Mouse (Mus musculus) stomach, postnatal 0 days (tissue): Measurements from ENCODE around the gene Rnf216. TPM values are rescaled to one million over a fixed set of nuclear protein-coding genes. Genes with fewer than 3 reads are reported as not detected.

Source experiments
- ATAC-seq: fragments of 200-750 bp; cut with Nextera tagmentation; 2 replicates; pipeline ENCODE4 v1.8.0; 2017; ENCODE audit not compliant: low FRiP score, low TSS enrichment
- DNase-seq: peaks from one replicate; pipeline ENCODE4 v3.0.0-alpha.2; 2016; ENCODE audit warnings: low spot score
- H3K27ac ChIP-seq: fragments of 300-500 bp; sonication (generic); replicated peaks from 2 replicates; pipeline ENCODE4 v1.5.1; 2014; ENCODE audit warnings: mild to moderate bottlenecking, control low read depth
- H3K27me3 ChIP-seq: fragments of 300-500 bp; sonication (generic); 2 replicates; pipeline ENCODE4 v1.6.1; 2014; ENCODE audit warnings: low read length; ENCODE audit not compliant: control insufficient read depth, insufficient read depth
- H3K36me3 ChIP-seq: fragments of 300-500 bp; sonication (generic); 2 replicates; pipeline ENCODE4 v1.6.1; 2014; ENCODE audit warnings: low read length, mixed read lengths; ENCODE audit not compliant: control insufficient read depth, insufficient read depth
- H3K4me1 ChIP-seq: fragments of 300-500 bp; sonication (generic); replicated peaks from 2 replicates; pipeline ENCODE4 v1.6.1; 2014; ENCODE audit warnings: antibody characterized with exemption; ENCODE audit not compliant: control insufficient read depth, insufficient read depth
- H3K4me2 ChIP-seq: fragments of 300-500 bp; sonication (generic); replicated peaks from 2 replicates; pipeline ENCODE4 v1.6.1; 2014; ENCODE audit warnings: low read depth, mild to moderate bottlenecking, control low read depth, moderate library complexity
- H3K4me3 ChIP-seq: fragments of 300-500 bp; sonication (generic); 2 replicates; pipeline ENCODE4 v1.5.1; 2014; ENCODE audit warnings: low read depth, low read length, control low read depth
- H3K9ac ChIP-seq: fragments of 300-500 bp; sonication (generic); 2 replicates; pipeline ENCODE4 v1.6.1; 2014; ENCODE audit warnings: mild to moderate bottlenecking, low read length, control low read depth, mixed read lengths
- H3K9me3 ChIP-seq: fragments of 300-500 bp; sonication (generic); 2 replicates; pipeline ENCODE4 v1.6.1; 2016; ENCODE audit warnings: low read length; ENCODE audit not compliant: control insufficient read depth
- CTCF ChIP-seq: IDR thresholded peaks from 2 replicates; pipeline ENCODE4 v1.5.1; 2016; ENCODE audit warnings: antibody characterized with exemption, low read depth, mild to moderate bottlenecking, moderate library complexity
- EP300 ChIP-seq: optimal IDR thresholded peaks from 2 replicates; pipeline ENCODE3; 2016; ENCODE audit warnings: antibody characterized with exemption
- WGBS: fragments of 180-500 bp; shearing (Covaris S2); extraction: QIAGEN DNeasy Blood & Tissue Kit; methylation state at CpG from one replicate; pipeline ENCODE4 v1.1.7; 2014; 5-methylcytosine and 5-hydroxymethylcytosine counted together
- microRNA-seq: library from miRNA; unstranded; fragments of <30 nt; microRNA quantifications from one replicate; pipeline ENCODE4, GENCODE M21; 2016
- polyA plus RNA-seq: library from polyadenylated mRNA; unstranded; fragments of >200 nt; fragmentation: Nextera tagmentation; extraction: Ambion mirVana; gene quantifications from 2 replicates; pipeline ENCODE4 v1.2.1, GENCODE M21; 2015

The Rnf216 gene
- polyA plus RNA-seq, 1 experiment from 2014 or later, result 15.4 TPM

GRCm38 (mm10) chr5:142953641-142954040, 159.2 kb downstream of the Rnf216 start:
- Histone ChIP-seq H3K36me3 (no peaks in the 10 kb centered on the region), H3K4me2 (no peak overlapping the region), H3K4me1 (no peaks in the 10 kb centered on the region), H3K9me3 (no peaks in the 10 kb centered on the region), H3K4me3 (no peak overlapping the region), H3K27ac (no peak overlapping the region), H3K9ac (no peak overlapping the region), H3K27me3 (no peaks in the 10 kb centered on the region)
- TF ChIP-seq CTCF, result no peak
- TF ChIP-seq EP300, result no peak
- WGBS, result 85% methylated on average over 3 of the region's 3 CpGs
- ATAC-seq, result no peak
- no peak for DNase-seq

DNA sequence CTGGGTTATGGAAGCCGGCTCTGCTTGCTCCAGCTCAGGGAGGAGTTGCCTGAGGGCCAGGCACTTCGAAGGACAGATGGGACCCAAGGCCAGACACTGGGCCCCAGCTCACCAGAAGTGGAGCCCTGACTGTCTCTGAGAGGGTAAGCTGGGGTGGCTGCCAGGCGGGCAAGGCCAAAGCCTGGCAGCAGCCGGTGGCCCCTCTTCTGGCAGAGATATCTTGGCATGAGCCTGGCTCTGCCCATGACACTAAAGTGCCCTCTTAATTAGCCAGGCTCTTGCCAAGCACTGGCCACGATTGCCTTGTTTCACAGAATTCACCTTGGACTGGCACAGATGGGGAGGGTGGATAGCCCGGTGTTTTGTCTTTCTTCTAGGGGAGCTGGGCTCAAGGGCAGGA, 162.4 kb downstream of the Rnf216 start:
- no peak overlapping the region for H3K9ac ChIP-seq
- no peaks in the 10 kb centered on the region for H3K27me3 ChIP-seq
- H3K27ac ChIP-seq, result no peak overlapping the region
- DNase-seq, result no peak
- H3K4me3 ChIP-seq, result no peak overlapping the region
- no peaks in the 10 kb centered on the region for H3K9me3 ChIP-seq
- H3K4me1 ChIP-seq, result no peaks in the 10 kb centered on the region
- no peak overlapping the region for H3K4me2 ChIP-seq
- 77% methylated on average over 6 of the region's 6 CpGs for WGBS
- no peak for ATAC-seq
- TF ChIP-seq CTCF (no peak), EP300 (no peak)
- no peaks in the 10 kb centered on the region for H3K36me3 ChIP-seq

DNA sequence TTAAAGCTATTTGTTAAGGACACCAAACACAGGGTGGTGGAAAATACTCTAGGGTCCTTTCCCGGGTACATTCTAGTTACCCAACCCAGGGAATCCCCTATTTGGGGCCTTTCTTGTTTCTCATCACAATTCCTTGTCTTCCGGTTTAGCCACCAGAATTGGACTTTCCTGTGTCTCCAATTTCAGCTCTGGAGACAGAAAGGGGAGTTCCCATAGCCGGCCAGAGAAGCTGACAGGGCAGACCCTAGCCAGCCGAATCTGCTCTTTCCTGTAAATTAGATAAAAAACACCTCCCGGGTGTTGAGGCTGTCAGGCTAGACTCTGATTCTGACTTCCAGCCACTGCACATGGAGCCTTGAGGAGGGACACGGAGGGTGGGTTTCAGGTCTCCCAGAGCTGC, 163.2 kb downstream of the Rnf216 start:
- WGBS, result 41% methylated on average over 6 of the region's 6 CpGs
- Histone ChIP-seq H3K27ac (no peak overlapping the region), H3K9ac (no peak overlapping the region), H3K4me1 (no peaks in the 10 kb centered on the region), H3K4me3 (no peak overlapping the region), H3K4me2 (no peak overlapping the region), H3K27me3 (no peaks in the 10 kb centered on the region), H3K36me3 (no peaks in the 10 kb centered on the region), H3K9me3 (no peaks in the 10 kb centered on the region)
- no peak for DNase-seq
- no peak for ATAC-seq
- TF ChIP-seq CTCF (no peak), EP300 (no peak)

DNA sequence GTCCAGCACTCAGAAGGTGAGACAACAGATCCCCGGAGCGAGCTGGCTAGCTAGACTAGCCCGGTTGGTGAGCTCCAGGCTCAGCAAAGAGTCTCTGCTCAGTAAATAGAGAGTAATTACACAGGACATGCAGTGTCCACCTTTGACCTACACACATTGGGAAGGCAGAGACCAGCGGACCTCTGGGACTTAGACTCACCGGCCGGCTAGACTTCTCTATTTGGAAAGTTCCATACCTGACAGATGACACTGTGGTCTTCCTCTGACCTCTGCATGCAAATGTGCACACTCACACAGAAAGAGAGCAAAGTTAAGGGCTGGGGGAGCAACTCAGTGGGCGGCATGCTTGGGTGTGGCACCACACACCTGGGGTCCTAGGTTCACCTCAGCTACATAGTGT, 165.3 kb downstream of the Rnf216 start:
- ATAC-seq (no peak), DNase-seq (no peak)
- TF ChIP-seq EP300, result no peak
- TF ChIP-seq CTCF, result no peak
- H3K9ac ChIP-seq, result no peak overlapping the region
- no peaks in the 10 kb centered on the region for H3K9me3 ChIP-seq
- H3K4me2 ChIP-seq, result no peak overlapping the region
- H3K36me3 ChIP-seq, result no peaks in the 10 kb centered on the region
- WGBS, result 55% methylated on average over 7 of the region's 7 CpGs
- no peak overlapping the region for H3K27ac ChIP-seq
- no peaks in the 10 kb centered on the region for H3K4me1 ChIP-seq
- H3K4me3 ChIP-seq, result no peak overlapping the region
- no peaks in the 10 kb centered on the region for H3K27me3 ChIP-seq

DNA sequence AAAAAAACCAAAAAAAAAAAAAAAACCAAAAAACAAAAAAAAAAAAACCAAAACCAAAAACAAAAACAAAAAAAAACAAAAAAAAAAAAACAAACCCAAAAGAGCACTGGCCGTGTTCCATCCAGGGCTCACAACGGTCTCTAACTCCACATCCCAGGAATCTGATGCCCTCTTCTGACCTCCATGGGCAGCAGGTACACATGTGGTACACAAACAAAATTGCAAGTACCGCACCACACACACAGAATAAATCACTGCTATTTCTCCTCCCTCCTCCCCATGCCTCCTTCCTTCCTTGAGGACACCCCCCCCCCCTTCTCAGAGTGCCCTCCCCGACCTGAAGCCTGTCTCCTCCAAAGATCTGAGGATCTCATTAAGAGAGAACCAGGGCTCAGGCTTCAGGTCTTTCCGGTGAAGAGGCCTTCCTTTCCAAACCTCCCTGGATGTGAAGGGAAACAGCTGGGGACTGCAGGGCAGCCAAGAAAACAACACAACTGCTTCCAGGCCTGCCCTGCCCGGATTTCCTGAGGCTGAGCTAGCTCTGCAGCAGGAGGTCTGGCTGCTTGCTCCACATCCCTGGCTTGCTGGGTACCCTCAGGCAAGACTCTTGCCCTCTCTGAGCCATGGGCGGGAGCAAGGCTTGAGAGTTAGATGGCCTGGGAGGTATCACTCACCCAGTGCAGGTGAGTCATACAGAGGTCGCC, 167.7 kb downstream of the Rnf216 start:
- Histone ChIP-seq H3K9ac (no peak overlapping the region), H3K27ac (no peak overlapping the region), H3K27me3 (no peaks in the 10 kb centered on the region), H3K4me1 (no peaks in the 10 kb centered on the region), H3K4me3 (no peak overlapping the region), H3K36me3 (no peaks in the 10 kb centered on the region), H3K9me3 (no peaks in the 10 kb centered on the region), H3K4me2 (no peak overlapping the region)
- no peak for DNase-seq
- TF ChIP-seq EP300 (no peak), CTCF (no peak)
- WGBS, result 58% methylated on average over 8 of the region's 8 CpGs
- ATAC-seq, result peak; percentile 50; the same call in 1 of the 2 replicates

Small RNA genes lying within 50 kb of the gene (microRNA-seq; reads per million reads assigned to microRNA genes)
- gene Gm44405, result not detected

Other genes starting within 250 kb of the Rnf216 start
- gene Fbxl18, start 217.6 kb downstream of the Rnf216 start, polyA plus RNA-seq, result 5.0 and 5.3 TPM in 2 replicates
- 14,823 and 16,187 TPM in 2 replicates for gene Actb, start 206.2 kb downstream of the Rnf216 start, polyA plus RNA-seq
- gene Fscn1, start 152.7 kb downstream of the Rnf216 start, polyA plus RNA-seq, result 42.0 and 42.7 TPM in 2 replicates
- gene Olfr718-ps1, start 34.6 kb upstream of the Rnf216 start, polyA plus RNA-seq, result not detected in 2 replicates
- gene Rbak, start 67.8 kb upstream of the Rnf216 start, polyA plus RNA-seq, result 4.2 and 5.2 TPM in 2 replicates
- gene Spdye4b, start 68.0 kb upstream of the Rnf216 start, polyA plus RNA-seq, result not detected in 2 replicates
- 0.05 TPM in 1 of 2 replicates, not detected in the other for gene Spdye4a, start 113.9 kb upstream of the Rnf216 start, polyA plus RNA-seq
- 4.2 and 4.5 TPM in 2 replicates for gene Zfp12, start 122.2 kb upstream of the Rnf216 start, polyA plus RNA-seq
- gene Zfp316, start 157.0 kb upstream of the Rnf216 start, polyA plus RNA-seq, result 1.4 and 1.7 TPM in 2 replicates
- gene Zfp853, start 180.6 kb upstream of the Rnf216 start, polyA plus RNA-seq, result 0.06 TPM in 2 replicates
- gene E130309D02Rik, start 202.4 kb upstream of the Rnf216 start, polyA plus RNA-seq, result 15.7 and 18.5 TPM in 2 replicates
- gene Zdhhc4, start 216.3 kb upstream of the Rnf216 start, polyA plus RNA-seq, result 62.6 and 65.2 TPM in 2 replicates
- gene Grid2ip, start 244.3 kb upstream of the Rnf216 start, polyA plus RNA-seq, result 0.86 and 1.4 TPM in 2 replicates